Mouse (Mus musculus) liver, adult 2 months (tissue): Measurements from ENCODE around the gene Rcor1.

Experiments
- CTCF ChIP-seq: fragments of 200-500 bp; IDR thresholded peaks from 2 replicates; pipeline ENCODE4 v1.5.1; 2011; ENCODE audit warnings: low read depth, low read length, control low read depth
- POLR2A ChIP-seq: fragments of 200-500 bp; IDR thresholded peaks from 2 replicates; pipeline ENCODE4 v1.6.1; 2011; ENCODE audit warnings: low read length, control low read depth; ENCODE audit not compliant: insufficient read depth; ENCODE audit errors: extremely low read depth

DNA sequence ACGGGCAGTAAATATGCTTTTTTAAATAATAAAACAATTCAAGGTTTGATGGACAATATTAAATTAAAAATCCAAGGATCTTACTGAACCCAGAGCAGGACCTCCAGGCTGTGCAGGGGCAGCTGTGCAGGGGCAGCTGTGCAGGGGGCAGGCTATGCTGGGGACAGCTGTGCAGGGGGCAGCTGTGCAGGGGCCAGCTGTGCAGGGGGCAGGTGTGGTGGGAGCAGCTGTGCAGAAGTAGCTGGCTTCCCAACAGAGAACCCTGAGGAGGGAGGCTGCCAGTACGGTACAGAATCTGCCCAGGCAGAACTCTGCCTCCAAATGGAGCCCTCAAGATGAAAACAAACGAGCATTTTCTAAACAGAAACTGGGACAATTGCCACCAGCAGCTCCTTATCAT lies 96.8 kb downstream of the Rcor1 start:
- TF ChIP-seq POLR2A = no peak
- no peak for TF ChIP-seq CTCF
